Mouse (Mus musculus) cerebellum, postnatal 36 days (tissue): ENCODE measurements around the gene Fra10ac1.

Experiments
- DNase-seq, 2 experiments: peaks; one replicate each; pipeline ENCODE4 v3.0.0; 2021 to 2022; ENCODE audit warnings: mixed read lengths in 2 of 2

Gene Fra10ac1

GRCm38 (mm10) chr19:38223905-38224684 is at the start of gene Fra10ac1:
Gene Fra10ac1 (minus strand): TSS chr19:38224156.
- peak; percentile 95 to 97 for DNase-seq

- DNase-seq = no peak
Measured at GRCm38 (mm10) chr19:38271071-38271470, 47.1 kb upstream of the Fra10ac1 start.

- no peak for DNase-seq
Measured at GRCm38 (mm10) chr19:38267469-38267868, 43.5 kb upstream of the Fra10ac1 start.

- no peak for DNase-seq
Measured at GRCm38 (mm10) chr19:38265767-38266166, 41.8 kb upstream of the Fra10ac1 start.

GRCm38 (mm10) chr19:38264505-38265500 is 40.8 kb upstream of the Fra10ac1 start, which contains the start of gene Lgi1:
Gene Lgi1 (plus strand): TSS chr19:38264536.
- peak; percentile 72 to 75 for DNase-seq

GRCm38 (mm10) chr19:38263829-38264504 is 40.0 kb upstream of the Fra10ac1 start:
- DNase-seq = peak; percentile 58 to 70

GRCm38 (mm10) chr19:38261351-38261750 is 37.4 kb upstream of the Fra10ac1 start:
- no peak for DNase-seq

GRCm38 (mm10) chr19:38260346-38260745 is 36.4 kb upstream of the Fra10ac1 start:
- DNase-seq = no peak

- DNase-seq = no peak
Measured at GRCm38 (mm10) chr19:38259436-38259835, 35.5 kb upstream of the Fra10ac1 start.

GRCm38 (mm10) chr19:38258651-38259065 is 34.7 kb upstream of the Fra10ac1 start:
- DNase-seq = peak; percentile 38 to 65

- peak; percentile 76 to 78 for DNase-seq
Measured at GRCm38 (mm10) chr19:38253796-38254195, 29.8 kb upstream of the Fra10ac1 start.

- DNase-seq = no peak
Measured at GRCm38 (mm10) chr19:38249627-38250026, 25.7 kb upstream of the Fra10ac1 start.

GRCm38 (mm10) chr19:38246177-38246622 is 22.2 kb upstream of the Fra10ac1 start:
- DNase-seq = no peak

GRCm38 (mm10) chr19:38245361-38246176 is 21.6 kb upstream of the Fra10ac1 start:
- no peak for DNase-seq

GRCm38 (mm10) chr19:38244748-38245147 is 20.8 kb upstream of the Fra10ac1 start:
- DNase-seq = no peak

GRCm38 (mm10) chr19:38242314-38242852 is 18.4 kb upstream of the Fra10ac1 start:
- no peak for DNase-seq

- DNase-seq = peak; percentile 94 to 97
Measured at GRCm38 (mm10) chr19:38238213-38238951, 14.4 kb upstream of the Fra10ac1 start.

GRCm38 (mm10) chr19:38237834-38238212 is 13.9 kb upstream of the Fra10ac1 start:
- no peak for DNase-seq

- DNase-seq = no peak
Measured at GRCm38 (mm10) chr19:38236526-38236925, 12.6 kb upstream of the Fra10ac1 start.

GRCm38 (mm10) chr19:38232516-38232915 is 8.6 kb upstream of the Fra10ac1 start:
- no peak for DNase-seq

- no peak for DNase-seq
Measured at GRCm38 (mm10) chr19:38232087-38232486, 8.1 kb upstream of the Fra10ac1 start.
